Mouse (Mus musculus) spleen, adult 12 weeks (tissue): ENCODE measurements around the gene Rasa3.
A peak's percentile ranks its signal among the peaks of the same experiment; 100 is the strongest.

Source experiments
- DNase-seq: peaks from one replicate; pipeline ENCODE4 v3.0.0; 2022; ENCODE audit warnings: low spot score

Rasa3 gene

DNA sequence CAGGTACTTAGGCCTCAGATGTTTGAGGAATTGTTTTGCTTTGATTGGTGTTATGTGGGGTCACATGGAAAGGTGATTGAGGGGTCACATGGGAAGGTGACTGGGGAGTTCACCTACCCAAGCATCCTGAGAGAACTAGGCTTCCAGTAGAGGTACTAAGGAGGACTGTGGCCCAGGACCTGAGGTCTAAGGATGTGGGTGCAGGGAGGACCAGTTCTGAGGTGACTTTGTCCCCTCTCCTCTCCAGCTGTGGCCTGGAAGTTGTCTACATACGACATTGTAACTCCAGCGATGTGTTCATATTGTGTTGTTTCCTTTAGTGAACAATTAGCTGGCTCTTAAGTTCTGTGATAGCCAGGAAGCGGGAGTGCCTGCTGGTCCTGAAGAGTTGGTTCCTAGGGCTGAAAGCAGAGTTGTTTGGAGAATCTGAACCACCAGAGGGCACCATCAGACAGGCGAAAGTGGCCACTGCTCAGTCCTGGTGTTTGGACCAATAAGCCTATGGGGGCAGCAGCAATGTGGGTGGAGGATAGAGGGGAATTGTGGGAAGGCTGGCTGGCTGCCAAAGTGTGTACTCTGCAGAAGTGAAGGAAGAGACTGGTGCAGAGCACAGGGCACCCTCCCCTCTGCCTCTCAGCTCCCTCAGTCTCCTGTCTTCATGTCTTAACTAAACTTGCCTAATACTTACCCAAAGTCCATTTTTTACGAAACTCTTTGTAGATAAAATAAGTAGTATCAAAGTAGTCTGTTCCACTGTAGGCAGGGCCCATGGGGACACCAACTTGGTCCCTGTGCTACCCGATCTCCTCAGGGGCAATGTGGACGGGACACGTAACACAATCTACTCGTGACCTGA, 126.5 kb downstream of the Rasa3 start:
- peak; percentile 47 for DNase-seq

DNA sequence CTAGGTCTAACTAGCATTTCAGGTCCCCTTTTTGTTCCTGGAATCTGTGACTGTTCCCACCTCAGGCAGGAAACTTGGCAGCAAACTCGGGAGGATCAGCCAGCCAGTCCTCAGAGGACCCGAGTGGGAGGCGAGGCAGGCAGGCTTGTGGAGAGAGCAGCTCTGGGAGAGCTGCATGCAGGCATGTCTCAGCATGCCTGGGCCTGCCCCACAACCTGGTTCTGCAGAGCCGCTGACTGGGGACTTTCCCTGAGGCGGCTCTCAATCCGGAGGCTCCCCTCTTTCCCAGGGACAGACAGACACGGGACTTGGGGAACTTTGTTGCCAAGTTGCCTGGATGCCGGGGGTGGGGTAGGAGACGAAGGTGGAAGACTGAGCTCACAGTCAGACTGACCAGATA, 128.6 kb downstream of the Rasa3 start:
- DNase-seq = no peak

DNA sequence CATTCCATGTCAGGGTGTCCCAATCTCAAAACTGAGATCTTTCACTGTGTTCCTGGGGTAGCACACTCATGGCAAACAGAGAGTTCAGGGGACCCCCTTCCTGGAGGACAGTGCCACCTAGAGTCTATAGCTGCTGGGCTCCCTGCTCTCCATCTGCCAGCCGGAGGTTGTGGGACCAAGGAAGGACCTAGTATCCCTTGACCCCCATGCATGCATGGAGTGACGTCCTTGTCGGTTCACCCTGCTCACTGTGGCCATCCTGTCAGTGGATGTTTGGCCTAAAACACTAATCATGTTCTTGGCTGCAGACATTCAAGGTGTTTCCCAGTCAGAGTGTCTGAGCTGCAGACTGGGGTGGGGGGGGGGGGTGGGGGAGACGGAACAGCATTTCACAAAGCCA, 129.2 kb downstream of the Rasa3 start:
- DNase-seq = no peak

DNA sequence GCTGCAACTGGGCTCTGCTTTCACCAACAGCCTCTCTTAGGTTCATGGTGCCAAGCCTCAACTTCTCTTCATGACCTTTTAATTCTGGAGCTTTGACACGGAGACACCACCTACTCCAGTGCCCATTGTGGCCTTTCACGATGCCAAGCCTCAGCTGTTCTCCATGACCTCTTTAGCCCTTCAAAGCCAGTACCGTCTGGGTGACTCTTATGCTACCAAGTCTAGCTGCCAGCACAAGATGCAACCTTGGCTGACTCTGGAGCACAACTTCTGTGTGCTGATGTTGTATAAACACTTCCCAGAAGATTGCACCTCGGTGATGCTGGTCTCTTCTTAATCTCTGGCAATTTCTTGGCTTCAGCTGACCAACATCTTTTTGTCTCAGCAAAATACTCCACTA, 131.0 kb downstream of the Rasa3 start:
- DNase-seq = no peak

DNA sequence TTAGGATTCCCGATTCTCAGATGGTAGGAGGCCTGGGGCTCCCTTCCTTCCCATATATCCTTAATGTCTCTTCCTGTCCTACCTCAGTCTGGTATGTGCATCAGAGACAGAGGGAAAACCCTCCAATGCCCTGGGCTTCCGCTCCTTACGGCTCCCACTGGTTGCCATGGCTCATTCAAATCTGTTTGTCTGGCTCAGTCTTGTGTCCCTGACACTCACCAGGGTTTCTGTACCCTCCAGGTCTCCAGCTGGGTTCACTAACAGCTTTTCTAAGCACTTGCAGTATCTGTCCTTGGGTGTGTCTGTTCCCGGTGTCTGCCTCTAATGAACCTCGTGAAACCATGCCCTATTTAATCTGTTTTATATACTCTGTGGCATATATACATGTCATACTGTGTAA, 135.9 kb downstream of the Rasa3 start:
- DNase-seq = no peak

DNA sequence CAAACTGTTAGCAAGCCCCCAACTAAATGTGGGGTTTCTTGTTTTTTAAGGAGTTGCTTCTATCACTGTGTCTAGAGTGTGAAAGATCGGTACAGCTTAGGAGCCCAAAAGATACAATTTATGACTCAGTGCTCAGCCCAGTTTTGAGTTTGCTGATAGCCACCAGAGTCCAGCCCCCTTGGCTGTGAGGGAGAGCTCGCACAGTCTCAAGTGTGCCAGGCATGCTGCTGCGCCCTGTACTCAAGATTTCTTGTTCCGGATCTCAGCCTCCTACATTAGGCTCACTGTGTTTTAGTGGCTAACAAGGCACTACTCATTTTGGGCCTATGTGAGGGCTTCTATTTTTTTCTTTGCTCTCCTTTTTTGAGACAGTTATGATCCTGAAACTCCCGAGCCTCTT, 137.3 kb downstream of the Rasa3 start:
- DNase-seq = no peak

DNA sequence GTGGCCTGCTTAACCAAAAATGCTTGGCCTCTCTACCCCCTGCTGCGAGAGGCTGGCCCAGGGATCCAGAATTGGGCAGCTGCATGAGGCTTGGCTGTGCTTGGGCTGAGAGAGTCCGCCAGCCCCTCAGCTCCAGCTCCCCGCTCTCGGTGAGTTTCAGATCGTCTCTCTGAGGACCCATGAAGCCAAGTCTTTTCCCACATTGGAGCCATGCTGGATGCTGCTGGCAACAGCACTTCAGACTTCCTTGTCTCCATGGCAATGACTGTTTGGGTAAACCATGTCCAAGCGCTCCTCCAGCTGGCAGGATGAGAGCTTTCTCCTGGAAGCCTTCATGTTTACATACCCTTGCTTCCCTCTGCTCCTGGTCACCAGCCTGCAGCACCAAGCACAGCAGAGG, 138.6 kb downstream of the Rasa3 start:
- no peak for DNase-seq

DNA sequence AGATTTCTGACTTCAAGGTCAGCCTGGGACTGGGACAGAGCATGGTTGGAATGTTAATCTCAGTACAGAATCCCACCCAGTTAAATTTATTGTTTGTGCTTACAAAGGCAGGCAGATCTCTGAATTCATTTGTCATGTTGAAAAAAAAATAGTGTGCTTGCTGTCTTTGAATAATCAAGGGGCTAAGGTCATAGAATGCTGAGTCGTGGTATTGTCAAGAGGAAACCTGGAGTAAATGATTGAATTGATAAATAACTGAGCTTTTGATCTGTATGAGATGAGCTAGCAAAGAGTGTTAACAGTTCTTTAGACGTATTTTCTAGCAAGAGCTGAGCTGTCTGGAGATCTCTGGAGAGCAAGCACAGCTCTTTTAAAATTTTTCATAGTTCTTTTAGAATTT, 140.3 kb downstream of the Rasa3 start:
- no peak for DNase-seq

DNA sequence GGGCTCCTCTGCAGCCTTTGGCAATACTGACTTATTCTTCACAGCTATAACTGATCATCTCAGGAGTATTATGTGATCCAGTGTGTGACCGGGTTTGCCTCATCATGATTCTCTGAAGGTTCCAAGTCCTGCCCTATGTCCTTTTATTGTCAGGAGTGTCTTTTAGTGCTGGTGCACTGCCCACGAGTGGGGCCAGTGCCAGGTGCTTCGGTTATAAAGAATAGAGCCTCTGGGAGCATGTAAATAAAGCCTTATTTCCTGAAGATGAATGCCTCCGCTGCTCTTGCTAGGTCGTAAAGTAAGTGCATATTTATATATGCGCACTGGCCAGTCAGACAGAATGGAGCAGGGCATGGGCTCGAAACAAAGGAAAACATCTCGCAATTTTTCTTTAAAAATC, 144.3 kb downstream of the Rasa3 start:
- no peak for DNase-seq

DNA sequence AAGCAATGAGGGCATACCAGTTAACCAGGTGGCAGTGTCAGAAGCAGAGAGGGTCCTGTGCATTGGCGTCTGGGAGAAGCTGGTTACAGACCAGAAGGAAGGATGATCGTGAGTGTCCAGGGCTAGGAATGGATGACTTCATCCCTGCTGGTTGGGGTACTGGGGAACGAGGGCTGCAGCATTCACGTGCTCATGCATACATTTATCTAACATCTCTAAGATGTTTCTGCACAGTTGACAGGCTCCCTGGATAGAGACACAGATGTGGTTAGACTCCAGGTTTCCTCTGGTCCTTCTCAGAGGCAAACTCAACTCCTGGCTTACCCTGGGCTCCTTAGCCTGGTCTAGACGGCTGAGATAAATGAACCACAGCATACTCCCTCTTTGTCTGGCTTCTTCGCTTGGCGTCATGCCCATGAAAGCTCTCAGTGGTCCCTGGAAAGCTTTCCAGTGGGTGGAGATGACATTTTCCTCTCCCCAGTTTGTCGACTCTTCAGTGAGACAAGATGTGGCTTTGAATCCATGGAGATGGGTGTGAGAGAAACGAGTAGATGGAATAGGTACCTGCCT, 145.7 kb downstream of the Rasa3 start:
- DNase-seq = no peak

DNA sequence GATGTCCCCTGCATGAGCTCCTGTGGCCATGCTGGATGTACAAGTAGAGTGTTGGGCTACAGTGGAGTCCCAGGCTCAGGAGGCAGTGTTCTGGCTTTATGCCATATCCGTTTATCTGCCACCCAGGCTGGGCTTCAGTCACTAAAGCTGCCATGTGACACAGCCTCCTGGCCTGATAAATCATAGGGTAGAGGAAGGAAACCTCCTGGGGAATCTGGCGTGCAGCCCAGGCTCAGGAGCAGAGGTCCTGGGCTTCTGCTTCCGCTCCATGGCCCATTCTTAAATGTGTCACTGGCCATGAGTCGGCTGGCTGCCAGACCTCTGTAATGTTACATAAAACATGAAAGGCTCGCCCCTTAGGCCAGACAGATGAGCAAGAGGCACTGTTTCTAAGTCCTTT, 146.5 kb downstream of the Rasa3 start:
- DNase-seq = peak; percentile 4

DNA sequence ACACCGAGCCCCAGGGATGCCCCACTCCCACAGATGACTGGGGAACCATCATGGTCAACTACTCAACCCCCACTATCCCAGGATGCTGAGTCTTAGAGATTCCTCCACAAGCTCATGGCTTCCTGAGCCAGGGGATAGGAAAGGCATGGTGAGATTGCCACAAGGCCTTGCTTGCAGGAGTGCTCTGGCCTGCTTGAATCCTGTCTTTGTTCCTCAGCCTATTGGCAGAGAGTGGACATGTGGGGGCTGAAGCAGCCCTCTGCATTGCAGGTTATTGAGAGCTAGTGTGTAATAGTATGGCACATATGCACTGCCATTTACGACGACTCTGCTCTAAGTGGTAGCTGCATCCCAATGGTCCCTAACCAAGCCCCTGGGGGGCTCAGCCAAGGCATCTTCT, 147.0 kb downstream of the Rasa3 start:
- no peak for DNase-seq

DNA sequence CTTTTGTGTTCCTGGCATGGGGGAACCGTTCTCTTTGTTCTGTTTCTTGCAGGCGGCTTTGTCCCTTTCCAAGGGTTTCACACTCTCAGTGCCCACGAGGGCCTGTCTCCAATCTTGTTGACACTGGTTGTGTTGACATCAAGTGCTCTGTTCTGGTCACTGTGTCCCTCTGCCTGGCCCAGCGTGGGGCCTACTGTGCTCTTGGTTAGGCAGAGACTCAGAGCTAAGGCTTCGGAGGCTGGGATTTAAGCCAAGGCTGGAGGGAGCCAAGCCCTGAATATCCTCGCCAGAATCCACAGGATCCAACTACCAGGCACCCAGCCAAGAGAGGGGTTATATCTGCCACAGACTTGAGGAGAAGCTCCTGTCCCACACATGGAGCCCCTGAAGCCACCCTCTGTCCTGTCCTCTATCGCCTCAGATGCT, 147.5 kb downstream of the Rasa3 start:
- no peak for DNase-seq

DNA sequence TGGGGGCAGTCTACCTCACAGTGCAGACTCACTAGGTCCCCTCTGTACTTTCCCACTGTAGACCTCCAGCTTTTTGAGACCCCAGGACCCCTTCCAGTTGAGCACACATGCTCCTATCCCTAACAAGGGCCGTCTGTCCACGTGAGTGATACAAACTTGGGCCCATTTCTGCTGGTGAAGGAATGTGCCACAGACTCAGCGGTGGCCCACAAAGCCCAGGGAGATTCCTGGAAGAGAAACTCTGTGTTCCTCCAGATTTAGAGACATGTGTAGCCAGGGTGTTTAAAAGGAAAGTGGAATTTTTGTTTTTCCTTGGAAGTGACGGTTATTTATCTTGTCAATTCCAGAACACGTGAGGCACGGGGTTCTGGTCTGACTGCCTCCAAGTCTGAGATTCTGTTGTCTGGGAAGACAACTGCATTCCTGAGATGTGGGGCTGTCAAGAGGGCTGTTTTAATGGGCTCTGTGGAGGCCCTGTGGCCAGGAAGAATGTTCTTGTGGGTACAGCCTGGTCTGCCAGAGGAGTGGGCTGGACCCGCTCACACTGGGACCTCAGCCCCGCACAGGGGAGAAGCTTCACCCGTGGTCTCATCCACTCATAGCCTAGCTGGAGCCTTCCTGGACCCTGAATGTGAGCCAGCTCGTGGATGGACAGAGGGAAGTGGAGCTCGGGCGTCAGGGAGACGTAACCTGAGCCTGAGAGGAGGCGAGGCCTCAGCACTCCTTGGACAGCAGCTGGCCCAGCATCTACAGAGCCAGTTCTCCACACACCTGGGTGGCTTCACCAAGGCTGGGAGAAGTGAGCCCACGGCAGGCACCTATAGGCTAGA, 148.2 kb downstream of the Rasa3 start:
- DNase-seq = no peak

DNA sequence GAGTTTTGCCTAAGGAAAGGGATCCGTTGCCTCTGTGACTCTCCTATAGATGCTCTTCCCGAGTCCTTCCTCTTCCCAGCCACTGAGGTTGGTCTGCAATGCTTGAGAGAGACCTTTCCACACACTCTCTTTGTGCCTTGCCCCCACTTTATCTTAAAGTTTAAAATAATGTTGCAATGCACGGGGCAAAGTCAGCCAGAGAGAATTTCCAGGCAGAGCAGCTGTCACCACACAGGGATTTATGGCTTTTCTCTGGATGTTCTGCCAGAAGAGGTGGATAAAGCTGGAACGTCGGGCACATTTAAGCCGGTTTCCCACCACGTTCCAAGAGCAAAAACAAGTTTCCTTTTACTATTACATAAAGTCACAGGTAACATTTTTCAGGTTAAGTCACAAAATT, 156.0 kb downstream of the Rasa3 start:
- no peak for DNase-seq

DNA sequence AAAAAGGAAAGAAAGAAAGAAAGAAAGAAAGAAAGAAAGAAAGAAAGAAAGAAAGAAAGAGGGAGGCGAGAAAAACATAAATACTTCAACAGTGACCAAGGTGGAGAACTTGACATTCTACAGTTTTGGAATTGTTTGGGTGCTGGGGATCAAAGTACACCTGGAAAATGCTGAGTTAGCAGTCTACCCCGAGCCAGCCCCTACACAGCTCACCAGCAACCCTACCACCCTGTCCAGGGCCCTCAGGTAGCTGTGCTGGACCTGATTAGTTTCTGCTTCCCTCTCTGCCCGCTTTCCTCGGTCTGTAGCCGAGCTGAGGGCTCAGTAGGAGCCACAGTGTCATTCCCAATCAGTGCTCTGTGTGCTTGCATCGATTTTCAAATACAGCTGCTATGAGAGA, 157.1 kb downstream of the Rasa3 start:
- DNase-seq = no peak

DNA sequence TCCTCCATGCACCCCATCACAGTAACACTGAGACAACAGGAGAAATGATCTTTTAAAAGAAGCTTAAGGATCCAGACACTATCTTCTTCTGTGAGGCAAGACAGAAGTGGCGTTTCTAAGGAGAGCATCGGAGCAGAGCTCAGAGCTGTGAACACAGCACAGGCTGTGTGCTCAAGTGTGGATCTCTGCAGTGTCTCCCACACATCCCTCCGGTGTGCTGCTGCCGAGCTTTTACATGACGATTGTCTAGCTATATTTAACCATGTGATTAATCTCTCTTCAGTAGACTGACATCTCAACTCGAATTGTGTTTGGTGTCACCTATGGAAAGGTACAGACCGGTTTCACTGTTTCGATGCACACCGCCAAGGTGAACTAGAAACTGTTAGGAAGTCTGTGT, 157.9 kb downstream of the Rasa3 start:
- DNase-seq = no peak

DNA sequence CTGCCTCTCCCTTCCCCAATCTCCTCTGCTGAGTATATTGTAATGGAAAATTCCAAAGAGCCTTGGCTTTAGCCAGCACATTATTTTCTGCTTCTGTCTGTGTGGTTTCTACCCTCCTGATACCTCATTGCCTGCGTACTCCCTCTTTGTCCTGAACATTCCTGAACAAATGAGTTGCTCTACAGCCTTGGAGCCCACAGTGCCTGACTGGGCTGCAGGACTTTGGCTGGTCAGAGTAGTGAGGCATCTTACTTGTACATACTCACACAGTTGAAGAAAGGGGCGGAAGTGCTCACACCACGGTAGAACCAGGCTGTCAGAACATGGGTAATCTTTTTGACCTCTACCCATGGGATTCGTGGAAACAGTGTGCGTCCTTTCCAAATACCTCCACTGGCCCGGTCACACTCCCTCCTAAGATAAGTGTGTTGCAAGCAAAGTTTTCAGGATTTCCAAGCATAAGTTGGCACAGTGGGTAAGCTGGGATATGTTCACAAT, 160.1 kb downstream of the Rasa3 start:
- no peak for DNase-seq
